Mouse (Mus musculus) T-cell, adult 66 days (primary cell): ENCODE measurements around the gene Tmem204. TPM values are rescaled to one million over a fixed set of nuclear protein-coding genes. Genes with fewer than 3 reads are reported as not detected.

Experiments
- total RNA-seq, 2 experiments: library from RNA; stranded (reverse); gene quantifications; 3 replicates in 1 of 2; 4 replicates in 1 of 2; pipeline ENCODE4 v1.2.4; 2023

Tmem204 gene
- not detected for total RNA-seq

GRCm38 (mm10) chr17:25083444-25083931, at the start of gene Tmem204:
TSS of gene Tmem204 (minus strand) at chr17:25083591.

GRCm38 (mm10) chr17:25120406-25120805, 37.0 kb upstream of the Tmem204 start, which contains the start of gene Ptx4:
TSS of gene Ptx4 (plus strand) at chr17:25120760.

GRCm38 (mm10) chr17:25115664-25116432, 32.5 kb upstream of the Tmem204 start, which contains the start of gene Telo2:
TSS of gene Telo2 (minus strand) at chr17:25115967.

GRCm38 (mm10) chr17:25015655-25016291, 67.6 kb downstream of the Tmem204 start, which contains the start of the genes Cramp1l and Ift140:
TSS of gene Cramp1l (minus strand) at chr17:25015788.
TSS of gene Ift140 (plus strand) at chr17:25016085.

Other genes with a start within 250 kb of the Tmem204 start
- 10 to 100 TPM; 27.1 to 30.0 TPM for gene Hagh, start 243.4 kb downstream of the Tmem204 start, total RNA-seq
- gene Fahd1, start 233.2 kb downstream of the Tmem204 start, total RNA-seq: 1 to 10 TPM; 1.6 to 2.0 TPM
- gene Igfals, start 217.6 kb downstream of the Tmem204 start, total RNA-seq: 1 to 10 TPM; 1.0 to 1.2 TPM
- 10 to 100 TPM; 68.0 to 72.7 TPM for gene Nubp2, start 197.2 kb downstream of the Tmem204 start, total RNA-seq
- 10 to 100 TPM; 33.6 to 34.4 TPM for gene Spsb3, start 196.9 kb downstream of the Tmem204 start, total RNA-seq
- gene Eme2, start 188.5 kb downstream of the Tmem204 start, total RNA-seq: 10 to 100 TPM; 64.6 to 66.7 TPM
- gene Mrps34, start 188.5 kb downstream of the Tmem204 start, total RNA-seq: 10 to 100 TPM; 38.9 to 45.1 TPM
- gene Nme3, start 187.1 kb downstream of the Tmem204 start, total RNA-seq: 10 to 100 TPM; 18.5 to 30.4 TPM
- 100 to 1,000 TPM; 222 to 255 TPM for gene Mapk8ip3, start 146.6 kb downstream of the Tmem204 start, total RNA-seq
- gene Jpt2, start 122.9 kb downstream of the Tmem204 start, total RNA-seq: 10 to 100 TPM; 20.0 to 29.0 TPM
- gene Cramp1l, start 67.8 kb downstream of the Tmem204 start, total RNA-seq: 10 to 100 TPM; 35.4 to 46.2 TPM
- 10 to 100 TPM; 23.8 to 24.9 TPM for gene Ift140, start 67.5 kb downstream of the Tmem204 start, total RNA-seq
- 10 to 100 TPM; 39.2 to 46.6 TPM for gene Telo2, start 32.4 kb upstream of the Tmem204 start, total RNA-seq
- gene Ptx4, start 37.2 kb upstream of the Tmem204 start, total RNA-seq: not detected
- gene Clcn7, start 49.8 kb upstream of the Tmem204 start, total RNA-seq: 10 to 100 TPM; 44.0 to 44.4 TPM
- gene Ccdc154, start 78.9 kb upstream of the Tmem204 start, total RNA-seq: under 1 TPM in 1 of 2 experiments, not detected in 1; 0.47 TPM
- not detected for gene Gm38655, start 91.9 kb upstream of the Tmem204 start, total RNA-seq
- 10 to 100 TPM; 16.3 to 19.8 TPM for gene BC003965, start 101.0 kb upstream of the Tmem204 start, total RNA-seq
- gene Unkl, start 104.8 kb upstream of the Tmem204 start, total RNA-seq: 10 to 100 TPM; 82.5 to 91.6 TPM
- 10 to 100 TPM; 45.8 to 46.1 TPM for gene Gnptg, start 156.5 kb upstream of the Tmem204 start, total RNA-seq
- gene Tsr3, start 156.6 kb upstream of the Tmem204 start, total RNA-seq: 10 to 100 TPM; 27.9 to 28.7 TPM
- 10 to 100 TPM; 29.4 TPM for gene Baiap3, start 172.8 kb upstream of the Tmem204 start, total RNA-seq
- gene Ube2i, start 191.0 kb upstream of the Tmem204 start, total RNA-seq: 100 to 1,000 TPM; 421 to 426 TPM
- under 1 TPM in 1 of 2 experiments, not detected in 1; 0.76 TPM for gene Prss34, start 214.8 kb upstream of the Tmem204 start, total RNA-seq
- not detected for gene Prss28, start 225.1 kb upstream of the Tmem204 start, total RNA-seq
- not detected for gene Prss29, start 235.1 kb upstream of the Tmem204 start, total RNA-seq